Mouse (Mus musculus): Measurements from ENCODE around the gene St6galnac5. TPM values are rescaled to one million over a fixed set of nuclear protein-coding genes. Genes with fewer than 3 reads are reported as not detected.

St6galnac5 gene
- total RNA-seq (2014; rRNA removed) = 14.9 and 19.6 TPM in 2 replicates
- polyA plus RNA-seq (2015; fragmentation: Nextera tagmentation; extraction: Ambion mirVana) = 17.3 and 18.1 TPM in 2 replicates

DNA sequence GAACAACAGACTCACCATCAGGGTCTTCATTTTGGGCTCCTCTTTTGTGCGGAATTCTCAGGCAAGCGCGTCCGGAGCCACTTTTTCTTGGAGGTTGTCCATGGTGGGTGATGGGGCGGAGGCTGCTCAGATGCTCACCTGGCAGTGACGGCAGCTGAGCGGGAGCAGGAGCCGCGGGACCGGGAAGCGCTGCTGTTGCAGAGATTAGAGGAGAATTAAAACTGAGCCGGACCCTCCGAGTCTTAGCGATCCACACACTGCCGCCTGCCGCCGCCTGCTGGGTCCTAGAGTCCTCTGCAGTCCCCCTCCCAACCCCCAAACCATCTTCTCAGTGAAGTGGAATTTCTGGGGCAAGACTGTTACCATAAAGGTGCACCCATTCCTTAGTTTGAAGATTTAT, at the start of gene St6galnac5:
St6galnac5 (minus strand) TSS at position 259 of the 400 bp plus-strand sequence.
- Histone ChIP-seq H3K27me3 (ENCODE audit: insufficient read depth, low read length) (no peaks in the 10 kb centered on the region; the same call in 1 of the 2 replicates), H3K4me1 (ENCODE audit: insufficient read depth, low read length) (no peaks in the 10 kb centered on the region), H3K27ac (ENCODE audit: low read depth, low read length) (peak within 1 kb of the TSS; percentile 55), H3K36me3 (ENCODE audit: insufficient read depth, low read length) (no peaks in the 10 kb centered on the region), H3K4me2 (ENCODE audit: low read depth, low read length, poor library complexity, severe bottlenecking) (peak within 1 kb of the TSS; percentile 78), H3K9me3 (ENCODE audit: low read length) (no peaks in the 10 kb centered on the region), H3K4me3 (ENCODE audit: low read depth, low read length) (peak within 1 kb of the TSS; percentile 61), H3K9ac (replicated peaks; ENCODE audit: low read length, poor library complexity, severe bottlenecking) (peak within 1 kb of the TSS; percentile 63)
- 2% methylated on average over 16 of the region's 17 CpGs for WGBS
- 0 out of 2 replicates have a peak, but pooled peaks have one; percentile 52 for ATAC-seq (ENCODE audit: low FRiP score)
- peak; percentile 62 for TF ChIP-seq CTCF (IDR thresholded peaks at IDR 0.05)
- DNase-seq (ENCODE audit: low spot score) = peak; percentile 77

GRCm38 (mm10) chr3:153030756-153031155, 48.7 kb upstream of the St6galnac5 start:
- no peak overlapping the region for H3K27ac ChIP-seq (ENCODE audit: low read depth, low read length)
- no peaks in the 10 kb centered on the region for H3K9me3 ChIP-seq (ENCODE audit: low read length)
- H3K9ac ChIP-seq (replicated peaks; ENCODE audit: low read length, poor library complexity, severe bottlenecking) = no peak overlapping the region
- H3K4me2 ChIP-seq (ENCODE audit: low read depth, low read length, poor library complexity, severe bottlenecking) = no peak overlapping the region
- DNase-seq (ENCODE audit: low spot score) (no peak), ATAC-seq (ENCODE audit: low FRiP score) (no peak)
- TF ChIP-seq CTCF (IDR thresholded peaks at IDR 0.05) = no peak
- H3K36me3 ChIP-seq (ENCODE audit: insufficient read depth, low read length) = no peaks in the 10 kb centered on the region
- WGBS = 95% methylated on average over 5 of the region's 5 CpGs
- H3K4me1 ChIP-seq (ENCODE audit: insufficient read depth, low read length) = no peaks in the 10 kb centered on the region
- H3K4me3 ChIP-seq (ENCODE audit: low read depth, low read length) = no peak overlapping the region
- H3K27me3 ChIP-seq (ENCODE audit: insufficient read depth, low read length) = no peaks in the 10 kb centered on the region

DNA sequence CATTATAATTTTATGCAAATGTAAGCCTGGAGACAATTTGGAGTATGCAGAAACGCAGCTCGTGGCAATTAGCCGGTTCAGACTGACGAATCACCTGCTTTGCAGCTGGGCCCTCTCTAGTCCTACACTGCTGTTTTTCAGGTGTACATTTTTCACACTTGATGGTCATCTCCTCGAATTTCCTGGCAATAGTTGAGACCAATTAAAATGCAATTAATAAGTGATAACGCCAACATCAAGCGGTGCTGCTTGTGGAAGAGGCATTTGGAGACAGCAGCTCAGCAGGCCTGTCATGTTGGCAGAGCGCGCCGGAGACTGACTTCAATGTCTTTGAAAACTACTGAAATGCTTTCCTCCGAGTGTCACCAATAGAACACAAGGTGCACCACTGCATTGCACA, 42.0 kb upstream of the St6galnac5 start:
- ATAC-seq (ENCODE audit: low FRiP score) (no peak), DNase-seq (ENCODE audit: low spot score) (peak; percentile 9)
- 76% methylated on average over 11 of the region's 11 CpGs for WGBS
- TF ChIP-seq CTCF (IDR thresholded peaks at IDR 0.05) = no peak
- Histone ChIP-seq H3K9me3 (ENCODE audit: low read length) (no peaks in the 10 kb centered on the region), H3K27ac (ENCODE audit: low read depth, low read length) (no peak overlapping the region), H3K4me1 (ENCODE audit: insufficient read depth, low read length) (no peaks in the 10 kb centered on the region), H3K4me2 (ENCODE audit: low read depth, low read length, poor library complexity, severe bottlenecking) (no peak overlapping the region), H3K36me3 (ENCODE audit: insufficient read depth, low read length) (no peaks in the 10 kb centered on the region), H3K27me3 (ENCODE audit: insufficient read depth, low read length) (no peaks in the 10 kb centered on the region), H3K9ac (replicated peaks; ENCODE audit: low read length, poor library complexity, severe bottlenecking) (no peak overlapping the region), H3K4me3 (ENCODE audit: low read depth, low read length) (no peak overlapping the region)

DNA sequence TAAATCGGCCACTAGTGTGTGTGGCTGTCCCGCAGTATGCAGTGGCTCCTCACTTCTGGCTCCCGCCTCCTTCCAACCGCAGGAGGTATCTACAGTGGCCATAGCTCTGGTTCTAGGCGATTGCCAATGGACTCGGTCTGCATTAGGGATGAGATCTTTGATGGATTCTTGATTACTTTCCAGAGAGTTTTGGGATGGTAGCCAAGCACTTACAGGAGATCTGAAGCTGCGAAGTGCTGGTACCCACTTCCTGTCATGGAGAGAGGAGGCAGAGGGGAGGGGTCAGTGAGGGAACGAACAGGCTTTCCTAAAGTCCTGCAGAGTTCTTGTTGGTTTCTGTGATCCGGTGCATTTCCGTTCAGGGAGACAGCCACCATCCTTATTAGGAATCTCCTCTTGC, 36.0 kb upstream of the St6galnac5 start:
- TF ChIP-seq CTCF (IDR thresholded peaks at IDR 0.05) = no peak
- no peak overlapping the region for H3K4me2 ChIP-seq (ENCODE audit: low read depth, low read length, poor library complexity, severe bottlenecking)
- no peak for ATAC-seq (ENCODE audit: low FRiP score)

DNA sequence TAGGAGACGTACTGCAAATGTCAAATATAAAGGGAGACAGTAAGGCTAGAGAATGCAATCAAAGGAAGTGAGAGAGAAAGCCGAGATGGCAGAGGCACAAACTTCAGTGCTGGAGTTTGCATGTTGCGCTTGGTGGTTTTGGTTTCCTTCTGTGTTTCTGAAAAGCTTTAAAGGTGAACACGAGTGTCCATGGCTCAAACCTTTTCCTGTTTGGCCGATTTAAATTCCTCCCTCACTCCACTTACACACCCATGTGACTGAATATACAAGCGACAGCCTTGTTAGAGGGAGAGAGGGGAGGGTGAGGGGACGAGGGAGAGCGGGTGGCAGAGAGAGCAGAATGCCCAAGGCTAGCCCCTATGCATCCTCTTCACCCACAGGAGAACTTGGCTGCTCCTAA, 34.3 kb upstream of the St6galnac5 start:
- H3K4me3 ChIP-seq (ENCODE audit: low read depth, low read length) = no peak overlapping the region
- 71% methylated on average over 8 of the region's 8 CpGs for WGBS
- no peak overlapping the region for H3K9ac ChIP-seq (replicated peaks; ENCODE audit: low read length, poor library complexity, severe bottlenecking)
- no peaks in the 10 kb centered on the region for H3K36me3 ChIP-seq (ENCODE audit: insufficient read depth, low read length)
- no peaks in the 10 kb centered on the region for H3K27me3 ChIP-seq (ENCODE audit: insufficient read depth, low read length)
- no peak overlapping the region for H3K27ac ChIP-seq (ENCODE audit: low read depth, low read length)
- DNase-seq (ENCODE audit: low spot score) (no peak), ATAC-seq (ENCODE audit: low FRiP score) (no peak)
- no peaks in the 10 kb centered on the region for H3K9me3 ChIP-seq (ENCODE audit: low read length)
- no peak for TF ChIP-seq CTCF (IDR thresholded peaks at IDR 0.05)
- H3K4me1 ChIP-seq (ENCODE audit: insufficient read depth, low read length) = no peaks in the 10 kb centered on the region
- no peak overlapping the region for H3K4me2 ChIP-seq (ENCODE audit: low read depth, low read length, poor library complexity, severe bottlenecking)

More for the DNA sequence above, 36.0 kb upstream of the St6galnac5 start:
- Histone ChIP-seq H3K27me3 (ENCODE audit: insufficient read depth, low read length) (no peaks in the 10 kb centered on the region), H3K9me3 (ENCODE audit: low read length) (no peaks in the 10 kb centered on the region), H3K4me3 (ENCODE audit: low read depth, low read length) (no peak overlapping the region), H3K27ac (ENCODE audit: low read depth, low read length) (no peak overlapping the region), H3K4me1 (ENCODE audit: insufficient read depth, low read length) (no peaks in the 10 kb centered on the region), H3K36me3 (ENCODE audit: insufficient read depth, low read length) (no peaks in the 10 kb centered on the region), H3K9ac (replicated peaks; ENCODE audit: low read length, poor library complexity, severe bottlenecking) (no peak overlapping the region)
- 60% methylated on average over 10 of the region's 10 CpGs for WGBS
- peak; percentile 83 for DNase-seq (ENCODE audit: low spot score)

DNA sequence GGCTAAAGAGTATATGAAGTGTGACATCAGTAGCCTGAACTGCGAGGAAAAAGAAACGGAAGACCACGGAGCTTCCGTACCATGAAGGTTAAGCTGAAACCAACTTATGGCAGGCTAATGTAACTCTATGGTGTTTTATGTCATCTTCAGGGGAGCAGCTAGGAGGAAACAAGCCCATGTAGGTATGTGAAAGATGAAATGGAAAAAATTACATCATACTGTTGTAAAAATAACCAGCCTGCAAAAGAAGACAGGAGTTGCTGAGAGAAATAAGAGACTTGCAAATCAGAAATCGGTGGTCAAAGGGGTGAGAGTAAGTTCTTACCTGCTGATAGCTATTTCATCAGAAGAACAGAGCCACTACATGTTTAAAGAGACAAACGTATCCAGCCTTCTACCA, 24.8 kb upstream of the St6galnac5 start:
- Histone ChIP-seq H3K9ac (replicated peaks; ENCODE audit: low read length, poor library complexity, severe bottlenecking) (no peak overlapping the region), H3K4me1 (ENCODE audit: insufficient read depth, low read length) (no peaks in the 10 kb centered on the region), H3K9me3 (ENCODE audit: low read length) (no peaks in the 10 kb centered on the region), H3K27me3 (ENCODE audit: insufficient read depth, low read length) (no peaks in the 10 kb centered on the region), H3K36me3 (ENCODE audit: insufficient read depth, low read length) (no peaks in the 10 kb centered on the region), H3K27ac (ENCODE audit: low read depth, low read length) (no peak overlapping the region), H3K4me3 (ENCODE audit: low read depth, low read length) (no peak overlapping the region), H3K4me2 (ENCODE audit: low read depth, low read length, poor library complexity, severe bottlenecking) (no peak overlapping the region)
- ATAC-seq (ENCODE audit: low FRiP score) (no peak), DNase-seq (ENCODE audit: low spot score) (no peak)
- WGBS = 93% methylated on average over 6 of the region's 6 CpGs
- no peak for TF ChIP-seq CTCF (IDR thresholded peaks at IDR 0.05)

Data from midbrain, postnatal 0 days (tissue).